Mouse (Mus musculus) megakaryocyte, embryonic 14.5 days (primary cell): Measurements from ENCODE around the gene Lgi2.

ENCODE experiments used
- FLI1 ChIP-seq: IDR thresholded peaks from 2 replicates; pipeline ENCODE4 v1.6.1; 2012; ENCODE audit warnings: low read length, inconsistent platforms, mixed read lengths
- GATA1 ChIP-seq: IDR thresholded peaks from 3 replicates; pipeline ENCODE4 v1.6.1; 2012; ENCODE audit warnings: mixed read lengths, low read length, inconsistent platforms, borderline replicate concordance

GRCm38 (mm10) chr5:52511089-52511488, 55.2 kb downstream of the Lgi2 start:
- TF ChIP-seq FLI1: no peak
- no peak for TF ChIP-seq GATA1
